Mouse (Mus musculus) limb, embryonic 10.5 days (tissue): ENCODE data around the gene Gsg1l. TPM values are rescaled to one million over a fixed set of nuclear protein-coding genes. Genes with fewer than 3 reads are reported as not detected.

Source experiments
- DNase-seq: peaks from one replicate; pipeline ENCODE4 v3.0.0-alpha.2; 2017; ENCODE audit warnings: low spot score
- H3K27ac ChIP-seq: fragments of 300-500 bp; sonication (generic); 2 replicates; pipeline ENCODE4 v1.5.1; 2016; ENCODE audit warnings: mild to moderate bottlenecking
- H3K27me3 ChIP-seq: fragments of 300-500 bp; sonication (generic); 2 replicates; pipeline ENCODE4 v1.6.1; 2016; ENCODE audit warnings: low read depth, mild to moderate bottlenecking; ENCODE audit not compliant: poor library complexity, severe bottlenecking
- H3K36me3 ChIP-seq: fragments of 300-500 bp; sonication (generic); 2 replicates; pipeline ENCODE4 v1.6.1; 2016; ENCODE audit warnings: mild to moderate bottlenecking, moderate library complexity
- H3K4me1 ChIP-seq: fragments of 300-500 bp; sonication (generic); 2 replicates; pipeline ENCODE4 v1.6.1; 2016
- H3K4me3 ChIP-seq: fragments of 300-500 bp; sonication (generic); 2 replicates; pipeline ENCODE4 v1.5.1; 2016; ENCODE audit warnings: mild to moderate bottlenecking, moderate library complexity
- H3K9me3 ChIP-seq: fragments of 300-500 bp; sonication (generic); replicated peaks from 2 replicates; pipeline ENCODE4 v1.6.1; 2016; ENCODE audit warnings: mild to moderate bottlenecking
- WGBS: fragments of 180-500 bp; shearing (Covaris S2); methylation state at CpG from one replicate; pipeline ENCODE4 v1.1.7; 2016; 5-methylcytosine and 5-hydroxymethylcytosine counted together
- polyA plus RNA-seq: library from polyadenylated mRNA; unstranded; fragments of >200 nt; fragmentation: Nextera tagmentation; extraction: Ambion mirVana; gene quantifications from 2 replicates; pipeline ENCODE4 v1.2.1, GENCODE M21; 2016

The Gsg1l gene
- polyA plus RNA-seq, 1 experiment from 2014 or later = 0.61 TPM

DNA sequence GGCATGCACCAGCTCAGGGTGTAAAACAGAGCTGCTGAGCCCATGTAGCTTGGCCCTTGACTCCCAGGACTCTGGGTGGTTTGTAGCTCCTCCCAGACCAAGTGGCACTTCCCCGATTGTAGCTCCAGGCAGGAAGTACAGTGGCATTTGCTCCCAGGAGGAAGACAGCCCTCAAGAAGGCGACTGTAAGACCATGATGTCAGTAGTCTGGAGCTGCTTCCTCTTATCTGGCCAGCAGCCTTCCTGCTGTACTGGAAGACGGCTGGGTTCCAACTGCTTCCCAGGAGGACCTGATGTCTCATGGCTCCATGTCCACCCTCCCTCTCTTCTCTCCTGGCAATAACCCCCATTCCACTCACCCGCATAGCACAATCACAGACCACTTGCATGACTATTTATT, 204.2 kb downstream of the Gsg1l start:
- 65% methylated on average over 4 of the region's 4 CpGs for WGBS
- no peaks in the 10 kb centered on the region for H3K9me3 ChIP-seq
- peaks cover 29% of the 10 kb centered on the region for H3K4me1 ChIP-seq
- H3K27me3 ChIP-seq = no peaks in the 10 kb centered on the region
- H3K4me3 ChIP-seq = no peak overlapping the region
- H3K27ac ChIP-seq = peak overlapping the region; percentile 38; the same call in 1 of the 2 replicates
- DNase-seq = no peak
- H3K36me3 ChIP-seq = no peaks in the 10 kb centered on the region

DNA sequence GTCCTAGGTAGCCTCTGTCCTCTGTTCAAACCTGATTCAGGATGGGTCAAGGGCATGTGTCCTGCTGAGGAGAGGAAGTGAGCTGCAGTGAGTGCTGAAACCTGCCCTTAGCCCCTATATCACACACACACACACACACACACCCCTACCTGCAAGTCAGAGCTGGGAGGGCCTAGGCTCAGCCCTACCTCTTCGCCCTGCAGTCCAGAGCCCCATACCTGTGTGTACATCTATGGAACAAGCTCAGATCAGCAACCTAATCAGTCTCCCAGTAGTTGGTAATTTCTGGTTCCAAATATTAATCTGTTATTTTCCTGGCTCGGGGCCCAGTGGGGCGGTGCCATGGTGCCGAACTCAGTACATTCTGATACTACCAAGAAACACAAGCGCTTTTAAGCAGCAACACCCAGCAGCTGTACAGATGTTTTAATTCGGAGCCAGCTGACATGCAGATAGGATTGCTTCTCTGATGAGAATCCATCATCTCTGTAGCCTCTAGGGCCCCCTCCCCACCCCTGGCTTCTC, 208.2 kb downstream of the Gsg1l start:
- Histone ChIP-seq H3K9me3 (no peaks in the 10 kb centered on the region), H3K36me3 (no peaks in the 10 kb centered on the region), H3K27ac (peak overlapping the region; percentile 16; the same call in 1 of the 2 replicates), H3K4me3 (no peak overlapping the region), H3K4me1 (peaks cover 49% of the 10 kb centered on the region), H3K27me3 (no peaks in the 10 kb centered on the region)
- WGBS = 94% methylated on average over 6 of the region's 6 CpGs
- no peak for DNase-seq

DNA sequence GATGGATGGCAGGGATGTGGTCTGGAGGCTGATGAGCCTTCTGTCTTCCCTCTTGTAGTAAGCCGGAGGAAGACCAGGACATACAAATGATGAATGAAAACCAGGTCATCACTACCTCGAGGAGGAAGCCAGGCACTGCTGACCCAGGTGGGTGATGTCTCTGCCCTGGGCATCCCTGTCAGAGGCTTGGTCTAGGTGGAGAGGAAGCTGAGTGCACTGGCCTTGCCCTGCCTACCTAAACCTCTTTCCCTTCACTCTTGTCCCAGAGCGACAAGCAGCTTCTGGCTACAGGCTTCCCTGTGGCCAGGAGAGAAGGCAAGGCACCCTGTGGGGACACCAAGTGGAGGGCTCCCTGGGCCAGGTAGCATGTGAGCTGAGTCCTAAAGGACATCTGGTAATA, 209.3 kb downstream of the Gsg1l start:
- Histone ChIP-seq H3K4me1 (peaks cover 54% of the 10 kb centered on the region), H3K4me3 (no peak overlapping the region), H3K36me3 (0 out of 2 replicates have a peak, but pooled peaks cover 3% of the 10 kb centered on the region), H3K9me3 (no peaks in the 10 kb centered on the region), H3K27me3 (no peaks in the 10 kb centered on the region), H3K27ac (no peak overlapping the region)
- no peak for DNase-seq
- WGBS = 63% methylated on average over 3 of the region's 3 CpGs

DNA sequence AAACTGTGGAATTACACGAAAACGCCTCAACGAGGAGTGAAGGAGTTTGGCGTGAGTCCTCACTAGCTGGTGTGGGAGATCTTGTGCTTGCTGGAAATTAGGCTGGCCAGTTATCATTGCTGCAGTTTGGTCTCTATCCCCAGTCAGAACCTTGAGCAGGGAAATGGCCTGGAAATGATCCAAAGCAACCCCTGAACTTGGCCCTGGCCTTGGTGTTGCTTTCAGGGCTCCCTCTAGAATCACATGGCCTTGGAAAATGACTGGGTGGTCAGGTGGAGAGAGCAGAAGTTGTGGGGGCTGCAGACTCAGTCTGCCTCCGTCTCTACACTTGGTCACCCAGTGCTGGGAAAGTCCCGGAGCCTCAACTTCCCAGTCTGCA, 210.0 kb downstream of the Gsg1l start:
- Histone ChIP-seq H3K9me3 (no peaks in the 10 kb centered on the region), H3K4me3 (no peak overlapping the region), H3K36me3 (0 out of 2 replicates have a peak, but pooled peaks cover 3% of the 10 kb centered on the region), H3K27me3 (no peaks in the 10 kb centered on the region), H3K4me1 (peaks cover 54% of the 10 kb centered on the region), H3K27ac (peak overlapping the region; percentile 64)
- DNase-seq = no peak
- WGBS = 68% methylated on average over 6 of the region's 6 CpGs

DNA sequence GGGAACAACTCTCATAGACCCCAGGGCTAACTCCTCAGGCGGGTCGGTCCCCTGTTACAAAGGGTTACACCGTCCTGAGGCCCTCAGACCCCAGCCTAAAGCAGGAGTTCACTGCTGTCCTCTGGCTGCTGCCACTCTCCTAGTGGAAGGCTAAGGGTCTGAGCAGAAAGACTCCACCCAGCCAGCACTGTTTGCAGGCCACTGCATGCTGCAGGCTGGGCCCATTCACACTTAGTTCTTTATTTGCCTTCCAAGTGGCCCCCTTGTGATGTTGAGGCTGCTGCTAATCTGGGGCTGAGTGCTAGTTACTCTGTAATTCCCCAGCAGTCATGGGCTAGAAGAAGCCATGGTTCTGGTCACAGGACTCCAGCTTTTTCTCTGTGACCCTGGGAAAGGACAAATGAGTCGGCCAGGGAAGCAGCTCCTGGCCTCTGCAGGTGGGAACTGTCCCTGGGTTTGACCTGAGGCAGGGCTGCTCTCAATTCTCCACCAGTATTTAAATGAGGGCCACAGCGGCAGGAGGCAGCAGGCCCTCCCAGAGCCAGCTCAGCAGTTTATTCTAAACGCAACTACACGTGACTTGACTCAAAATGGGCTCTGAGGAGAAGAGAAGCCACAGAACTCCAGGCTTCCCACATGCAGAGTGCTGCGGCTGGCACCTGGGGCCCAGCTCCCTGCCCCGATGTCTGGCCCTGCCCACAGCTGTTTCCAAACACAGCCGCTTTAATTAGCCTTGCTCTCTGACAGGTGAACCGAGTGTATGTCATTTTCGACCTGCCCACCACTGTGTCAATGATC, 210.6 kb downstream of the Gsg1l start:
- Histone ChIP-seq H3K27ac (peak overlapping the region; percentile 64), H3K36me3 (0 out of 2 replicates have a peak, but pooled peaks cover 3% of the 10 kb centered on the region), H3K27me3 (no peaks in the 10 kb centered on the region), H3K4me3 (no peak overlapping the region), H3K9me3 (no peaks in the 10 kb centered on the region), H3K4me1 (peaks cover 54% of the 10 kb centered on the region)
- no peak for DNase-seq
- WGBS = 24% methylated on average over 12 of the region's 12 CpGs

DNA sequence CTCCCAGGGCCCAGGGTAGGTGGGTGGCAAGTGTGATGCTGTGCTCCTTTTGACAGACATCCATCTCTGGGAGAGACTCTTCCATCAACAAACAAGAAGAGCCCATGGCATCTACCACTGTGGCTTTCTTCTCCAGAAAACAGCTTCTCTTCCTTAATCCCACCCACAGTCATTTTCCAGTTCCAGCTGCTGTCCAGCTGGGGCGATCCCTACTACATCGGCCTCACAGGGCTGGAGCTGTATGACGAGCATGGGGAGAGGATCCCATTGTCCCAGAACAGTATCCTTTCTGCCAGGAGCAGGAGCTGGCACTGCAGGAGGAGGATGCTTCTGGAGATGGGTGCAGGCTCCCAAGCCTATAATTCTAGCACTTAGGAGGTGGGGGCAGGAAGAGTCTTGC, 213.6 kb downstream of the Gsg1l start:
- Histone ChIP-seq H3K4me3 (no peak overlapping the region), H3K4me1 (peaks cover 60% of the 10 kb centered on the region), H3K27ac (no peak overlapping the region), H3K27me3 (no peaks in the 10 kb centered on the region), H3K36me3 (0 out of 2 replicates have a peak, but pooled peaks cover 3% of the 10 kb centered on the region), H3K9me3 (no peaks in the 10 kb centered on the region)
- 80% methylated on average over 3 of the region's 3 CpGs for WGBS
- no peak for DNase-seq

DNA sequence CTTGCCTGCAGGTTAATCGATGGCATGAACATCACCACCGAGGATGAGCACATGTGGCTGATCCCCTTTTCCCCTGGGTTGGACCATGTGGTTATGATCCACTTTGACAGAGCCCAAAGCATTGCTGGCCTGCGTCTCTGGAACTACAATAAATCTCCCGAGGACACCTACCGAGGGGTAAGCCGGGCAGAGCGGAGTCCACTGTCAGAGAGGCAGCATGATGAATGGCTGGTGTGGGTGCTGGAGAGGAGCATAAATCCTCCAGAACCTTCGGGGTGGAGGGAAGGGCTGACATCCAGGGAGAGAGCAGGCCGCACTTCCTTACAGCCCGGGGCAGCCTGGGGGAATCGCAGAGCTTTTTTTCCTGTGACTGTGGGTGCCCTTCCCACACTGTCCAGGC, 217.0 kb downstream of the Gsg1l start:
- H3K4me1 ChIP-seq = peaks cover 44% of the 10 kb centered on the region
- no peak for DNase-seq
- WGBS = 15% methylated on average over 11 of the region's 11 CpGs
- no peak overlapping the region for H3K4me3 ChIP-seq
- peaks cover 3% of the 10 kb centered on the region; the same call in 1 of the 2 replicates for H3K36me3 ChIP-seq
- H3K27me3 ChIP-seq = no peaks in the 10 kb centered on the region
- H3K27ac ChIP-seq = peak overlapping the region; percentile 66
- H3K9me3 ChIP-seq = no peaks in the 10 kb centered on the region

DNA sequence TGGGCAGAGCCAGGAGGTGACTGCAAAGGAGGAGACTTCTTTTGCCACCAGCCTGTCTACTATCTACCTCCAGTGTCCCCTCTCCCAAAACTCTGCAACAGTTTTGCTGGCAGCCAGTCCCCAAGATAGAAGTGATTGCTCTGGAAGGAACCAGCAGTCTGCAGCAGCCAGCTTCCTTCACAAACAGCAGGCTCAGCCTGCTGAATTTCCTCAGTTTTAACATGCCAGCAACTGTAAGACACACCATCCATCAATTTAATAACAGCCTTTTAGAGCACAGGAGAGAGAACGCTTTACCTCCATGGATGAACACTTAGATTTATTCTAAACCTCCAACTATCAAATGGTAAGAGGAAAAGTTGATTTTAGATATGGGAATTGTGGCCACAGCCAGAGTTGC, 218.2 kb downstream of the Gsg1l start:
- Histone ChIP-seq H3K4me3 (no peak overlapping the region), H3K9me3 (no peaks in the 10 kb centered on the region), H3K27me3 (no peaks in the 10 kb centered on the region), H3K36me3 (peaks cover 3% of the 10 kb centered on the region; the same call in 1 of the 2 replicates), H3K27ac (no peak overlapping the region), H3K4me1 (peaks cover 47% of the 10 kb centered on the region)
- no peak for DNase-seq
- 33% methylated on average over 1 of the region's 1 CpGs for WGBS

DNA sequence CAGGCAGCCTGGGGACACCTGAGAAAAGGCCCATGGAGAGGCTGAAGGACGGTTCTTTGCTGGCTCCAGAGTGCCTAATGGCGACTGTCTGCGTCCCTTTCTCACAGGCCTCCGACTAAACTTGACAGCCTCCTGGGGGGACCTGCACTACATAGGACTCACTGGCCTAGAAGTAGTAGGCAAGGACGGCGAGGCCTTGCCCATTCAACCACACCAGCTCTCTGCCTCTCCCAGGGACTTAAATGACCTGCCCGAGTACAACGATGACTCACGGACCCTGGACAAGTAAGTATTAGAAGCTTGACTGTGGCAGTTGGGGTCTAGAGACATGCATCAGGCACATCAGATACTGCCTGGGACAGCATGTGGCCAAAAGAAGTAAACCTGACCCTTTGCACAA, 221.8 kb downstream of the Gsg1l start:
- no peak for DNase-seq
- Histone ChIP-seq H3K9me3 (no peaks in the 10 kb centered on the region), H3K36me3 (peaks cover 2% of the 10 kb centered on the region; the same call in 1 of the 2 replicates), H3K4me3 (no peak overlapping the region), H3K27me3 (no peaks in the 10 kb centered on the region), H3K4me1 (peaks cover 32% of the 10 kb centered on the region), H3K27ac (no peak overlapping the region)
- WGBS = 91% methylated on average over 9 of the region's 9 CpGs

DNA sequence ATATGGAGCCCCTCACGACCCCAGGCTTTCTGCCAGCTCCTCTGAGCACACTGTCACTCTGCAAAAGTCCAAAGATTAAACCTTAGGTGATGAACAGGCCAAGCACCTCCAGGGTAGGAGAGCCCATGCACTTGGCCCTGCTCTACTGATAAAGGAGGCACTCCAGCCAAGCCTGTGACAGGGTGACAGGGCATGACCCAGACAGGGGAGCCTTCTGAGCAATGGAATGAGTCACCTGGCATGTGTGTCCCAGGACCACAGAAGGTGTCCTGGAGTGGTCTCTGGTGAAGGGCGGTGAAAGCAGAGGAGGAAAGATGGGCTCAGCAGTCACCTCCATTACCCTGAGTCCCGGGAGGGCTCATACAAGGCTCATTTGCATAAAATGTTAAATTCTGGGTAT, 222.6 kb downstream of the Gsg1l start:
- no peaks in the 10 kb centered on the region for H3K9me3 ChIP-seq
- no peaks in the 10 kb centered on the region for H3K27me3 ChIP-seq

DNA sequence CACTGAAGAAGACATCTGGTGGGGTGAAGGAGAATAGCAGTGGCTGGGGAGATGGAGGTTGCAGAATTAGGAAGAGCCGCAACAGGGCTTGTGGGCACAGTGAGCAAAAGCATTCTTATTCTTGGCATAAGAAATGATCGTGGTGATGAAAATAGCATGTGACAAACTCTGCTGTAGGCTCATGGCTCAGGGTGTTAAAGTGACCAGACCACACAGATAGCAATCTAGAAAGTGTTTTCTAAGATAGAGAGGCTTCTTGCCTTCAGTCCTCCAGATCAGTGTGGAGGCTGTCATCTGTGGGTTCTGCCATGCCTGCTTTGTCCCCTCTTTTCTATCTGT, 234.7 kb downstream of the Gsg1l start:
- no peak overlapping the region for H3K27ac ChIP-seq
- peaks cover 21% of the 10 kb centered on the region for H3K36me3 ChIP-seq
- no peaks in the 10 kb centered on the region for H3K9me3 ChIP-seq
- H3K4me3 ChIP-seq = no peak overlapping the region
- WGBS = 92% methylated on average over 2 of the region's 2 CpGs
- 0 out of 2 replicates have a peak, but pooled peaks cover 5% of the 10 kb centered on the region for H3K4me1 ChIP-seq
- H3K27me3 ChIP-seq = no peaks in the 10 kb centered on the region
- DNase-seq = no peak

More for the DNA sequence above, 222.6 kb downstream of the Gsg1l start:
- H3K4me1 ChIP-seq = peaks cover 23% of the 10 kb centered on the region
- peaks cover 2% of the 10 kb centered on the region; the same call in 1 of the 2 replicates for H3K36me3 ChIP-seq
- no peak overlapping the region for H3K27ac ChIP-seq
- no peak overlapping the region for H3K4me3 ChIP-seq
- DNase-seq = no peak
- 74% methylated on average over 3 of the region's 3 CpGs for WGBS

DNA sequence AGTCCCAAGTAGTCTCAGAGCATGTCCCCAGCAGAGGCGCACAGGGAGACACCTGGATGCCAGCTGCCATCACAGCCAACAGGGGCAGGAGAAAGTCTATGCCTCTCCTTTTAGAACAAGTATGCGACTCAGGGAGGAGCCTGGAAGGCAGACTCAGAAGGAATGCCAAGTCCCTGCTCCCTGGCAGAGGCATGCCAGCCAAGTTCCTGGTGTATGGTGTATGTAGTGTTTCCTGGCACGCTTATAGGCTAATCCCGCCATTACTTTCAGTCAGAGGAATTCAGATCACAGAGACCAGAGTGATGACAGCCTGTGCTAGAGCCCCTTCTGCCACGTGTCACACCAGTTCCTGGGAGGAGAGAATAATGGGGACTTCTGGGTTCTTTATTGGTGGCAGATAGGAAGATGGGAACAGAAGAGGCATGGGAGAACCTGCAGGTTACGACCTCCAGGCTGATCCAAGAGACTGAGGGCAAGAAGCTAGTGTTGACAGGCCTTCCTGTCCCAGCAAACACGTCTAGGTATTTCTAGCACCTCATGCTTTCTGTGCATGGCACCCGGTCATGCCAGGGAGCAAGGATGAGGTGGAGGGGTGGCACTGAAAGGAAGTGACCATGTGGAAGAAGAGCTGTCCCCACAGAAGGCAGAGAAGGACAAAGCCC, 235.2 kb downstream of the Gsg1l start:
- DNase-seq = no peak
- peaks cover 22% of the 10 kb centered on the region for H3K36me3 ChIP-seq
- no peaks in the 10 kb centered on the region for H3K9me3 ChIP-seq
- 84% methylated on average over 8 of the region's 8 CpGs for WGBS
- H3K4me3 ChIP-seq = no peak overlapping the region
- peaks cover 8% of the 10 kb centered on the region; the same call in 1 of the 2 replicates for H3K4me1 ChIP-seq
- H3K27me3 ChIP-seq = no peaks in the 10 kb centered on the region
- H3K27ac ChIP-seq = no peak overlapping the region

DNA sequence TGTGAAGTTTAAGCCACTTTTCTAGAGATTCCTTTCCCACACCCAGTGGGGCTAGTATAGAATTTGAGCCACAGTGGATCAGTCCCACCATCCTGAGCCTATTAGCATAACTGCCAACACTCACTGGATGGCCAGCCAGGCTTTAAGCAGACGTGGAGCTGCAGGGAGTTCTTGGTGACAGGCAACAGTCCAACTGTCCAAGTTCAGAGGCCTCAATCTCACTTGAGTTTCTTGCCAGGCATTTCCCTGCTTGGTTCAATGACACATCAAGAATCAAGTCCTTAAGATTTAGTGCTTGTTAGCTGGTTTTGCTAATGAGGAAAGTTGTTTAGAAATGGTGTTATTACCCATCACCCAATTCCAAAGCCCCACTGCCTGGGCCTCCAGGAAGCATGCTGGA, 236.6 kb downstream of the Gsg1l start:
- Histone ChIP-seq H3K36me3 (peaks cover 16% of the 10 kb centered on the region), H3K4me3 (no peak overlapping the region), H3K4me1 (peaks cover 11% of the 10 kb centered on the region; the same call in 1 of the 2 replicates), H3K9me3 (no peaks in the 10 kb centered on the region), H3K27ac (no peak overlapping the region), H3K27me3 (no peaks in the 10 kb centered on the region)
- no peak for DNase-seq
- 47% methylated on average over 1 of the region's 1 CpGs for WGBS
